8 mouse cellular contexts compared by ENCODE assay signal in genomic region chr14:28509441-28510340, GRCm38 (mm10). TPM values are rescaled to one million over a fixed set of nuclear protein-coding genes. Genes with fewer than 3 reads are reported as not detected.
DNase-seq lines count a peak whose midpoint lies in the region; ATAC-seq lines count a peak whose summit lies in the region.

No protein-coding gene starts in this region.

- ATAC-seq in limb, embryonic 11.5 days (ENCODE audit: insufficient number of reproducible peaks, low FRiP score, low TSS enrichment, low read depth): peak; percentile 55
- no peak for ATAC-seq in neural tube, embryonic 14.5 days (ENCODE audit: low read depth)

- peak overlapping the region; percentile 99 for H3K27ac ChIP-seq in limb, embryonic 11.5 days (replicated peaks; ENCODE audit: low read depth, low read length)
- H3K27ac ChIP-seq in neural tube, embryonic 14.5 days (ENCODE audit: low read depth, low read length): no peak overlapping the region

- peak overlapping the region; percentile 97 for H3K9ac ChIP-seq in limb, embryonic 11.5 days (ENCODE audit: low read length)
- H3K9ac ChIP-seq in neural tube, embryonic 14.5 days (replicated peaks; ENCODE audit: low read depth, low read length): peak overlapping the region; percentile 39

- peak overlapping the region; percentile 94 for H3K4me3 ChIP-seq in limb, embryonic 11.5 days (ENCODE audit: low read depth, low read length)
- peak overlapping the region; percentile 31 for H3K4me3 ChIP-seq in neural tube, embryonic 14.5 days (ENCODE audit: low read depth, low read length)

- H3K4me1 ChIP-seq in limb, embryonic 11.5 days (ENCODE audit: control insufficient read depth, insufficient read depth, low read length): peaks cover 25% of the 10 kb centered on the region
- peaks cover 25% of the 10 kb centered on the region for H3K4me1 ChIP-seq in neural tube, embryonic 14.5 days (ENCODE audit: control insufficient read depth, insufficient read depth, low read length)

- under 1% methylated on average over 47 of the region's 47 CpGs for WGBS in limb, embryonic 11.5 days
- under 1% methylated on average over 47 of the region's 47 CpGs for WGBS in neural tube, embryonic 14.5 days

- intact Hi-C loops in gastrocnemius, postnatal 14 days (cut with DNase I; ENCODE audit: low total_unique reads): loop anchor here (5.0 kb wide), 1 partner anchor 702 kb away; no protein-coding TSS in a partner anchor

- H3K36me3 ChIP-seq in limb, embryonic 11.5 days (ENCODE audit: control insufficient read depth, insufficient read depth, low read length): peaks cover 3% of the 10 kb centered on the region; the same call in 1 of the 2 replicates
- no peaks in the 10 kb centered on the region for H3K36me3 ChIP-seq in neural tube, embryonic 14.5 days (ENCODE audit: control insufficient read depth, insufficient read depth, low read length)

- no peaks in the 10 kb centered on the region for H3K27me3 ChIP-seq in limb, embryonic 11.5 days (ENCODE audit: control insufficient read depth, insufficient read depth, low read length)
- peaks cover 15% of the 10 kb centered on the region for H3K27me3 ChIP-seq in neural tube, embryonic 14.5 days (ENCODE audit: control insufficient read depth, insufficient read depth, low read length)

- H3K4me2 ChIP-seq in limb, embryonic 11.5 days (ENCODE audit: low read depth, severe bottlenecking): peak overlapping the region; percentile 96
- peak overlapping the region; percentile 95 for H3K4me2 ChIP-seq in neural tube, embryonic 14.5 days (ENCODE audit: low read depth, low read length)

- H3K9me3 ChIP-seq in limb, embryonic 11.5 days (ENCODE audit: control insufficient read depth, low read length): no peaks in the 10 kb centered on the region
- no peaks in the 10 kb centered on the region for H3K9me3 ChIP-seq in neural tube, embryonic 14.5 days (ENCODE audit: control insufficient read depth, low read length)

- peak; percentile 33 for DNase-seq in ovary, postnatal 10 days (ENCODE audit: low spot score)
- DNase-seq in ovary, adult 18-20 months (ENCODE audit: low spot score): no peak
- peak; percentile 85 for DNase-seq in embryo, embryonic 9.5 days (ENCODE audit: extremely low spot score)
- peak; percentile 27 for DNase-seq in gastrocnemius, postnatal 14 days
- DNase-seq in limb, embryonic 11.5 days (ENCODE audit: low spot score): peak; percentile 89
- no peak for DNase-seq in thymus, adult 18-20 months
- DNase-seq in spleen, postnatal 10 days (ENCODE audit: low spot score in 2 of 2): no peak

RNA-seq across cellular contexts. Expression of gene Wnt5a, which starts 5.1 kb away (rescaled TPM):
- total RNA-seq in gastrocnemius, postnatal 14 days (2021): 1 to 10 TPM; 6.6 to 10.0 TPM
- polyA plus RNA-seq in limb, embryonic 11.5 days (2014; fragmentation: Nextera tagmentation; extraction: Ambion mirVana): 110 and 115 TPM in 2 replicates
- polyA plus RNA-seq in neural tube, embryonic 14.5 days (2014; fragmentation: Nextera tagmentation; extraction: Ambion mirVana): 14.2 and 16.6 TPM in 2 replicates

Comparison
In these comparisons a context has a peak if more than half of its experiments do, and no peak if none do; other contexts are left out.
1. DNase-seq: peak in ovary, postnatal 10 days (single experiment), embryo, embryonic 9.5 days (single experiment), gastrocnemius, postnatal 14 days (single experiment) and limb, embryonic 11.5 days (single experiment); none in ovary, adult 18-20 months (single experiment), thymus, adult 18-20 months (0 of 2) and spleen, postnatal 10 days (0 of 2).